Mouse (Mus musculus): ENCODE data around the gene Meis1.

The Meis1 gene

DNA sequence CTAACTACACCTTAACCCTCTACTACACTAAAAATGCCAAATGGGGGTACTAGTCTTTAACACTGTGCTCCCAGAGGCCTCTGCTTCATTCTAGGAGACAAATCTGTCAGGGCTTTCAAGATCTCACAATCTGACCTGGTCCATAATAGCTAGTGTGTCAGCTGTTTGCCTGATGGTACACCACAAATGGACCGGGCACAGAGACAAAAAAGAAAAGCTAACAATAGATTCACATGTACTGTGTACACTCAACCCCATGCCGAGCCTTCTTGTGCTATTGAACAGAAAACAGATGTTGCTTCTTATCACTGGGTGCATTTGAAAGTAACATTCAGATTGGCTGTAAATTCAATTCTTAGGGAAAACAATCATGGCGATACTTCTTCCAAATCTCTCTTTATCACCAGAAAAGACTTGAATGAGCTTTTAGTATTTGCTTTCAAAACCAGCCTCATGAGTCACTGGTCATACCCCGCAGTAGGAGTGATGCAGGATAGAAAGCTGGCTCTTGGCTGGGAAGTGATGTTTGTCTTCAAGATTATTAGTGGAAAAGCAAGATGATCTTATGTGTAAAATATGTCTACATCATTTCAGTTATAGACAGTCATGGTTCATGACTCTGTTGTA, 30.0 kb downstream of the Meis1 start:
- DNase-seq: peak; percentile 58

DNA sequence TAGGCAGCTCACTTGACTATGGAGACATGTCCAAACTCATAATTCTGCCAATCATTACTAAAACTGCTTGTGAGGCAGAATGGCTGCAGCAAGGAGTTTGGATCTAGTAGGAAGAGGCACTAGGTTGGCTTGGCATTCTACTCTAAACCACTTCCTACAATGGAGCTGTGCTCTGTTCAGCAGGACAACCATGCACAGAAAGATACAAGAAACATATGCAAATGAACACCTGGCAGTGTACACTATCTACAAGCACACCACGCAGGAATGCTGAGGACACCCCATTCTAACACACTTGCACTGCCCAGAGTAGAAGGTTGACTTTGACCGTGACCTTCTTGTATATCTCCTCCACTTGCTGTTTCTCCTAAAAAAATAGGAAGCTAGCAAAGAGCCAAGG, 35.0 kb downstream of the Meis1 start:
- DNase-seq: no peak

DNA sequence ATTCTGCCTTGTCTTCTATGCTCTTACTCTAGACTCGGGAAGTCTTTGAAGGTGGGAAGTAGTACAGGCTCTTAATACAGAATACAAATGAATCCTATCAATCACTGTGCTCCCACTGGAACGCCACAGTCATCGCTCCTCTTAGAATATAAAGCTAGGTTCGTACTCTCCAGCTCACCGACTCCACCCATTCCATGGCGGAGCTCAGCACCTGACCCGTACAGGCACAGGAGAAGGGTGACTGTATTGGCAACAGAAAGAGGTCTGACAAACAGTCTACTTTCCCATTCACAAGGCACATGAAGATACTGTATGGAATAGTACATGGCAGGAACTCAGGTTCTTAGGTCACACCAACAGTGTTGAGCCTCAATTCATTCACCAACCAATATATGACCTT, 35.5 kb downstream of the Meis1 start:
- DNase-seq: no peak

DNA sequence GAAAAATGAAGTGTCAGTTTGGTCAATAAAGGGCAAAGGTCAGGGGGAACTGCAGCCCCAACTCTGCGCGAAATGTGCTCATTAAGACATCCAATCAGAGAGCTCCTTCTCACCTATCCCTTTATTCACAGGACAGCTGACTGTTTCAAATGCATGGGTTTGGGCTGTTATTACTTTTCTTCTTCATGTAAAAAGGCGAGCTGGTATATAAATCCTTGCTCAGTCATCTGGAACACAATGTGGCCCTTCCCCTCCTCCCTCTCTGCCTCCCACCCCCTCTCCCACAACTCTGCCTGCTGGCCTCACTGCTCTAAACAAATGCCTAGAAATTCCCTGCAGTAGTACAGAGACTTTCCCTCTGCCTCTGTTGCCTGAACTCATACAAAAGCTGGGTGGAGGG, 36.5 kb downstream of the Meis1 start:
- no peak for DNase-seq

DNA sequence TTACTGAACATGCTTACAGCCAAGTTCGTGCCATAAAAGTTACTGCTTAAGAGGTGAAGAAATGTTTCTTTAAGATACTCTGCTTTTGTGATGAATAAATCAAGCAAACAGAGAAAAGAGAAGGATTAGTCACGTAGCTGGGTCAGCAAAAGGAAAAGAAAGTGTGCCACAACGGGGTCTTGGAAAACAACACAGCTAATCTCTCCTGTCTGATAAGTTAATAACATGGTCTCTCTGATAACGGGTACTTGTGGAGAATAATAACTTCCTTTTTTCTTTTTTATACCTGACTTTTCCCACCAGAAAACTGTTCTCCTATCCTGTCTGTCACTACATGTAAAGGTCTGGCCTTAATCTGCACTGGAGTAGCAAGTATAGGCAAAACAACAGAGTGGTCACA, 37.4 kb downstream of the Meis1 start:
- DNase-seq: no peak

DNA sequence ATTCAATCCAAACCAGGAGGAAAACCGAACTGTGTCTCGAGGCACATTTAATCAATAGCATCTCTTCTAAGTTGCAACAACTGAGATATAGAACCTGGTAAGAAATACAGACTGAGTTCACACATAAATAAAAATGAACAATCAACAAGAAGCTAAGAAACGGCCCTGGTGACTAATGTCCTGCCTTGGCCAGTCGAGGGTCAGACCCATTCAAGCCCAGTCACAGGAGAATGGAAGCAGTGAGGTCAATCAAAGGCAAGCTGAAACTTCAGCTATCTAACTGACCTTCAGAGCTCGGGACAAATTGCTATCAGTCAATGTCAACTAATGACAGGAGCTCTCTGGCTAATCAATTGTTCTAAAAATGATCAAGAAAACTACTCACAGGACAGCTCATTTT, 38.2 kb downstream of the Meis1 start:
- DNase-seq: no peak

DNA sequence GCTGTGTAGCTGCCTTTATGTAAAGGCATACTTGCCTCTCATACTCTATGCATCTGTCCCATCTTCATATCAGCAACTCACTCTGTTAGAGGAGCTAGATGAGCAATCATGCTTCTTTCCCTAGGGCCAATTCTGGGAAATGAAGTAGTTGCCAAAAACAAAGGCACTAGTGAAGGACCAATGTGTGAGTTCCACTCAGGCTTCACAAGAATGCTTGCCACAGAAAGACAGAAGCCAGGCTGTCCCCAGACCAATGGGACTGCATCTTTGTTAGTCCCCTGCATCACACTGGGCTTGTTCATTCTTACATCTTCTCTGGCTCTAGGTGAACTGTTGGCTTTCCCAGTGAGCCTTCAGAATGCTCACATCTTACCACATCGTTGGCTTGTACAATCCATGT, 43.7 kb downstream of the Meis1 start:
- no peak for DNase-seq

DNA sequence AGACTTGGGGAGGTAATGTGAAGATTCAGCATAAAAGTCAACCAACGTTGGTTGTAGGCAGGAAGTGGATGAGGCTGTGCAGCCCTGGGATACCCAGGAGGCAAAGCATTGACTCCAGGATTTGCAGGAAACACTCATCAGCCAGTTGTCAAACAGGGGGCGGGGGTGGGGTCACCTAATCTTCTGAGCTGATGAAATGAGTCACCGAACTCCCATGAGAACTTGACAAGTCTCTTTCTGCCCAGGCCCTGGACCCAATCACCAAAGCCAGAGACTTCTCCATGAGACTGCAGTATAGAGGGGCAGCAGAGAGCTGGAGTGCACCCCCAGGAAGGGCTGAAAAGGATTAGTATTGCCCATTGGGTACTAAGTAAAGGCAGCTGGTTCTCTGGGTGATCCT, 45.0 kb downstream of the Meis1 start:
- no peak for DNase-seq

DNA sequence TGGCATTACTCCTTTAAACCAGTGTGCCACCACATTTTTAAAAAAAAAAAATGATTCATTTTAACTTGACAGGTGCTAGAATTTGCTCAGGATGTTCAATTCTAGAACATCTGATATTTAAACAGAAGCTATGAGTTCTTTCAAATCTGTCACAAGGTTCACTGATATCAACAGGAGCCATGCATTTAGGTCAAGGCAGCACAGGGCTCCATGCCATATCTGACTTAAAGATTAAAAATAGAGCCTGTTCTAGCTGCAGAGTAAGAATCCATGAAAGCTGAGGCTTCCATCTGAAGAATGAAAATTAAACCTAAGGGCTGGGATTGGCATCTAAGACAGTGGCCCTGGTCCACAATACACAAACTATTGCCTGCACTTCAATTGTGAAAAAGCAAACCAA, 45.8 kb downstream of the Meis1 start:
- no peak for DNase-seq

DNA sequence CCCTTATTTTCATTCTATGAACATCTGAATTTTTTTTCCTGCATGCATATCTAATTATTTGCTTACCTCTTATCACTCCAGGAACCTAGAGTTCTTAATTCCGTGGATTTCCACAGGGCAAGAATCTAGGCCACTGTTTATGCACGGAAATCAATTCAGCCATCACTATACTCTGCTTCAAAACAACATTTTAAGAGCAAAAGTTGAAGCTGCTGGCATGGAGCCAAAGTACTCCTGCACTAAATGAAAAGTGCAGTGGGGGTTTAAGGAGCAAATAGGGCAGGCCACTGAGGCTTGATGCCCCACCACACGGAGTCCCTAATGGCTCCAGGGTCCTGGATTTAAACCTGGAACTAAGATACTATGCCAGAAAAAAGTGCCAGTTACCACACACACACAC, 47.2 kb downstream of the Meis1 start:
- DNase-seq: no peak

DNA sequence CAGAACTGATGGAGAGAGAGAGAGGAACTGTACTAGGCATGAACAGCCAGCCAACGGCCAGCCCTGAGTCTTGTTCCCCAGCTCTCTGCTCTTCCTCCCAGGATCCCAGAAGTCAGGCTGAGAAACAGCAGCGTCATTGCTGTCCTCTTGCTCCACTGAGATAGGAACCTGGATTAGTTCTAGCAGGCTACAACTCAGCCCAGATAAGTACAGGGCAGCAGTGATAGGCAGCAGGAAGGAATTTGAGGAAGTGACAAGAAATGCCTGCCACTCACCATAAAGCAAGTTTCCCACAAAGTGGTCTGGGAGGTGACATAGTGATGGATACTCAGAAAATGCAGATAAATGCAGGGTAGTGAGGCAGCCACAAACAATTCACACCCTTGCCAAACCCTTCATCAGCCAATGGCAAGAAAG, 48.9 kb downstream of the Meis1 start:
- no peak for DNase-seq

DNA sequence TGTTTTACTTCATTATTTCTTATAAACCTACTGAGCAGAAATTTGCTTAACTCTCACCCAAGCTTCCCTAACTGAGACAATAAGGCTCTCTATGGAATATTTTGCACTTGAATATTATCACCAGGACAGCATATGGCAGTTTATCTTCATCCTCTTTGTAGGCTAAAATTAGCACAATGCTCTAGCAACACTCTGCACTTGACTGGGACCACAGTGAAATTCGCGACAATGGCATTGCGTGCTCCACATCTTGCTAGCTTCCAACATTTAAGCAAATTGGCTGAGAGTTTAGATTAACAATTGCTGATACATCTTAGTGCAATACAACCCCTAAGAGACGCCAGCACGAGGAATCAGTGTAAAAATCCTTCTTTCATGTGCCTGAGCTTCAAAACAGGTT, 54.4 kb downstream of the Meis1 start:
- DNase-seq: no peak

DNA sequence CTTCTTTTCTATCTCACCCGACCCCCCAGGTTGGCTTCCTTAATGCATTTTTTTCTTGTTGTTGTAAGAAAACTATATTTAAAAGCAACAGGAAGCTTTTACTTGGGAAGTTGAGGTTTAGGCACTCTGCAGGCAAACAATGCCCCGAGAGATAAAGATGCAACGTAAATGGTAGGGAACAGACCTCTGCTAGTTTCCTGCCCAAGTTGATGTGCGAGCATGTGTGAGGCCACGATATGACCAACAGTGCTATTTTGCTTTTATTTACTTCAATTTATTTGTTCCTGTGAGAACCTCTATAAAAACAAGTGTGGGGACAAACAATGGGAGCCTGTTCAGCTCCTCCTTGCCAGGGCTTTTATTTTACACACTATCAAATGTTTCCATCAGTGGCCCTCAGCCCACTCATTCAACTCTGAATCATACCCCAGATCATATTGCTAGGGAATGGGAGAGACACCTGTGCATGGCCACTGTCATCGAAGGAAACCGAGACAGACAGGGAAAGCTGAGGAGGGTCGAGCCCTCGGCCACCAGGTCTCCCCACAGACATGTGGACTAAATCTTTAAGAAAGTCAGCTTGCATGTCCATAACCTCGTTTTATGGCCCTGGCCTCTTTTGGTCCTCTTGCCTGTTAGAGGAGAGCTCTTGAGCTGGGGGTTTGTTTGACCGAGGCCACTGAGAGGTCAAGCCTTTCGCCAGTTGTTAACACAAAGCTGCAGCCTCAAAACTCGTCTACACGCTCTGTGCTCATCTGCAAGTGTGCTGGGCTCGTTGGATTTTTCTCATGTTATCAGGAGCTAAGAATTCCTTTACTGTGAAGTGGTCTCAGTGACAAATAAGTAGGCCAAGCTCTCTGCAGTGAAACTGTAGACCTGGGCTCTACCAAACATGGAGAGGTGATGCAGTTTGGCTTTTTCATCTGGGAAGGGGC, 55.3 kb downstream of the Meis1 start:
- no peak for DNase-seq

DNA sequence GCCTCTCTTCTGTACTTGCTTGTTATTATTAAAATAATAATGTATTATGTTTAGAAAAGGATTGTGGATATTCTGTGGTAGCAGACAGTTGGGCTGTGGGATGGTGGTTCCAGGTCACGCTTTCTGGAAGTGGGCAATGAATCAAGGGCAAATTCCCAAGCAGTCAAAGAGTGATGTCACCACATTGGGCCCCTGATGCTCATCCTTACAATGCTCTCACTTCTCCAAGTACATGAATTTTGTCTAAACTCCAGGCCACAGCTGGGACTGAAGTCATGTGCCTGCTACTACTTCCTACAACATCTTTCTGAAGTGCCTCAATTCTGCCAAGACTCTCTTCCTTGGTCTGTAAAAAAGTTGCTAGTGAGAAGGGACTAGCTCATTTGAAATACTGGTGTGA, 59.3 kb downstream of the Meis1 start:
- DNase-seq: no peak

DNA sequence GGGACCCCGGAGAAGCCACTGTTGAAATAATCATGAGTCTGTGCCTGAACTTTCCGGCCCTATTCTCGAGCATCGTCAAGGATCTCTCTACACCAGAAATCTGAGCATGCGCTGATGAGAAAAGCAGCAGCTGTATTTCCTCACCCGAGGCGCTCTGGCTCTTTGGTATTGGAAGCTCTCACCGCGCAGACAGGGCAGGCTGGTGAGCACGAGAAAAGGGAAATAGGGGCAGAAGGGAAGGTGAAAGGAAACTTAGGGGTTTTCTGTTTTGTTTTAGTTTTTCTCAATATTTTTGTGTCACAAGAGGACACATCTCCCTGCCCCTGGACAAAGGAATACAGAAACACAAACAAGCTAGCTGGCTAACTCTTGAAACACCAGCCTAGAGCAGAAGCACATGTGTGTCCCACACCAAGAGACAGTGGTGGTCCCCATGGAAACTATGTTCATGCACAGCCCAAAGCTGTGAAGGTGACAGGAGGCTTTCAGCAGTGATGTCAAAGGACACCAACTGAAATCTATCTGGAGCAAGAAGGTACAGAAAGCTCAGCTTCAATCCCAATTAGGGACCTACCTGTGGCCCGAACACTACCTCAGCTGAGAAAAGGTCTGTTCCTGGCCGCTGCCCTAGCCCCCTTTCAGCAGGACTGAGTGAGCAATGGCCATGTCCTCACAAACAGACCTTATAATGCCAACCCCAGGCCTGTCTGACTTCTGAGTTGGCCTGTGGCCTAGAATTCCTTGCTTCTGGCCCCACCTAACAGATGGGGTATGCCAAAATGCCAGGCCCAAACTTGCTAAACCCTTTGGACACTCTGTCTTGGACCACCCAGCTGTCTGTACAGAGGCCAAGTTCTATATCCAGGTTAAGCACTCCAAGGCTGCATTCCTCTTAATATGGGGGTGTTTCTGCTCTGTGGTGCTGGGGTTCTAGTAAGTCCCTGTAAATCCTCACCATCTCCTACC, 60.7 kb downstream of the Meis1 start:
- DNase-seq: peak; percentile 51

DNA sequence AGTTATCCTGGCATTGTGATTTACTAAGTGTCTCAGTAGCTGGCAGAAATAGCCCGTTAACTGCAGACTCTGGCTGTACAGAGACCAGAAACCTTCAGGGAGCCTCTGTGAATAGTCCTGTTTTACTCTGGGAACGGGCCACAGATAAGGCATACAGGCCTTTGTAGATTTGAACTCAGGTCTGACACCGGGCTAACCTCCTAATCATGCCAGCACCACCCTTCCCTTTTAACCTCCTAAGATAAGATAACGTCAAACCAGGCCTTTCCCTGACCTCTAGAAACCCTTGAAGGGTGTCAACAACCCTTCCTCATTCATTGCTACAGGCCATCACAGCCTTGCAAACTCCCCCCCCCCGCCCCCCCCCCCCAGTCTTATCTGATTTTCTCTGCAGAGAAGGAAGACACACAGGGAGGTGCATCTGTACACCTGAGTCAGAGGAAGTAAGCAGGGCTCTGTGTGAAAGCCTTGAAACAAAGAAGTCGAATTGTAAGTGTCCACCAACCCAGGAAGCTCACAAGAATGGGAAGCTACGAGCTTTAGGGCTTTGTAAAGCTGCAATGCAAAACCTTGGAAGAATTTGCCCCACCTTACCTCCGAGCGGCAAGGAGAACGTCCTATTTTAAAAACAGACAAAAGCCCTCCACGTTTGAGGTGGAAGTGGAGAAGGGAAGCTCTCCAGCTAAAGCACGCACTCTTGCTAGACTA, 61.5 kb downstream of the Meis1 start:
- no peak for DNase-seq

DNA sequence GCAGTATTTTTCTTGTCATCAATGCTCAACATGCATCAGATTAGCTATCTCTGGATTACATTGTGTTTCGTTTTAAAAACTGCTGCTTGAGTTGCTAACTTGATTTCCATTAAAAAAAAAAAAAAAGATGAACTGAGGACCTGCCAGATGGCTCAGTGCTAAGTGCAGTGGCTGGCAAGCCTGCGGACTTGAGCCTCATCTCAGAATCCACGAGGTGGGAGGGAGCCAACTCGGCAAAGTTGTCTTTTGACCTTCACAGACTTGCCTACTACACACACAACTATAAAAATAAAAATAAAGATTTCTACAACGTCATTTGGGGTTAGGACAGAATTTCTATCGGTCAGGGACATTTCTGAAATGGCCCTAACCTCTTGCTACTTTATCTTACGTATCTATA, 62.8 kb downstream of the Meis1 start:
- peak; percentile 54 for DNase-seq

DNA sequence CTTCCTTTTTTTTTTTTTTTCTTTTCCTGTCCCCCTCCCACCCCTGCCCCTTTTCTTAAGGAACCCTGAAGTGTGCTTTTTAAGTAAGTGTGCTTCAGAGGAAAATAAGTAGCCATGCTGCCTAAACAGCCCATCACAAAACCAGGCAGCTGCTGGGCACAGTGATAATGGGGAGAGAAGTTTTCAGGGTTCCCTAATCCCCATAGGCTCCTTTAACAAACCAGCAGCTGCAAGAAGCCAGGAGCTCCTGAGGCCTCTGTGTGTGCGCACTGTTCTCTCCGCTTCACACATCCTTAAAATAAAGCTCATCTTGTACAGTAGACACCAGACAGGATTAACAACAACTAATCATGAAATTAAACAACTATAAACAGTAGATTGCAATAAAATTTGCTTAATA, 63.9 kb downstream of the Meis1 start:
- no peak for DNase-seq

DNA sequence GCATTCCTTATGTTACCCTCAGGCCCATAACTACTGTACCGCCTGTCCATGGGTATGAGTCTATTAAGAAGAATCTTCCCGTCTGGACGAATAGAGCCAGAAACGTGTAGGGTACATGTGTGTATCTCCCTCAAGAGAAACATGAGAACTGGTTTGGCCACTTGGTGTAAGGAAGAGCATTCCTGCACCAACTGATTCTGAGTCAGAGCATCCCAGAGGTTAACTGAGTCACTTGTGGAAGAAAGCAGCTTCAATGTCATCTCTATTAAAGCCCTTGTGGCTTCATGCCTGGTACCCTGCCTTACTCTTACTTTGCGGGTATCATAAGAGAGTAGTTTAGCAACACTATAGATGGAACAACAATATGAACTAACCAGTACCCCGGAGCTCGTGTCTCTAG, 64.9 kb downstream of the Meis1 start:
- DNase-seq: no peak

DNA sequence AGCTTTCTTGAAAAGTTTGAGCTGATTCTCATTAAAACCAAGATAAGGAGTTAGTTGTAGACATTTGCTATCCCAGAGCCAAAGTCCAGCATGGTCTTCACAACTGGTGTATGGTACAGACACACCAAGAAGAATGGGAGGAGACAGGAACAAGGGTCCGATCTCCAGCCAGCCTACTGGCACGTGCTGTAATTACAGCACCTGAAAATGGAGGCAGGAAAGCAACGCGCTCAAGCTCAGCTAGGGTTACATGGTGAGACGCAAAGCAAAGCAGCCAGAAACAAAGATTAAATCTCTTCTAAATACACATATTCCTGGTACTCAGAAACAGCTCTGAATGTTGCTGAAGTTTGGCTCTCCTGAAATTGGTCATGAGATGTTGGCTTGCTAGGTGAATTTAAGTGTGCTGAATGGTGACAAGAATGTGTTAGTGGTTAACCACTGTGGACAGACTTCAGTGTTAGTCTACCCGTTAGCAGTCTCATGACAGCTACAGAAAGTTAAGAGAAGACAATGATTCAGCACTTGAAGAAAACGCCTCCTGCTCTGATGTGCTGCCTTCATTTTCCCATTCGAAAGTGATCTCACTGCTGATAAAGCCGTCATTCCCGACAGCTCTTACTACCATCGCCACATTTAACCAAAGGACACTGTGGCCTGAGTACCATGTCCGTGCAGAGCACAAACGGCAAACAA, 70.0 kb downstream of the Meis1 start:
- DNase-seq: no peak

DNA sequence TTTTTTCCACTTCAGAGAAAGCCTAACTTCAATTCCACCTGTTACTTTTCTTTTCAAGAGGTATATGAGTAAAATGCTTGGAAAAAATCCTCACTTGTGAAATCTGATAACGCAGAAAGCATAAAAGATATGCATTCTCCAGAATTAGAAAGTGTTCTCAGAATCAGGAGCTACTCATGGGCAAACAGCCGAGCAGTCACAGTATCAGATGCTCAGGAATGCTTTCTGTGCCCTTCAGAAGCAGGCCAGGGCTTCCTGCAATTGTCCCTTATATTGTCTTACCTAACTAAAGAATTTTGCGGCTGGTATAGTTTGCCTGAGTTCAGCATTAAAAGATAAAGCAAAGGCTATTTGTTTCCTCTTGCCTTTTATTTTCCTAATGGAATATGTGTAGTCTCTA, 71.4 kb downstream of the Meis1 start:
- DNase-seq: no peak

DNA sequence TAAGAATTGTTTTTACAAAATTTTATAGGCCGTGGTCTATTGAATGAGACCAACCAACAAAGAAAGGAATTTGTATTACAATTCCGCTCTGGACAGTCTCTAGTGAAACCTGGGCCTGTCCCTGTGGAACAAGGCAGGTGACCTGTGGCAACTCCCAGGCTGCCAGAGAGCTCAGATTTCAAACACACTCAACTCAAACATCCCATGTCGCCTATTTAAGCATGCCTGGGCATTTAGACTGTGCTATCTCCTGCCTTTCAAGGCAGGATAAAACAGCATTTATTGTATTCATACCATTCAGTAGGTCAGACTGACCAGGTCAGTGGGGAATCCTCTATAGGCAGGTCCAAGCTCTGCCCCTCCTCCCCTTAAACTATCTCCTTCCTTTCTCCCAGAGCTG, 73.0 kb downstream of the Meis1 start:
- no peak for DNase-seq
